Mouse (Mus musculus) myocyte (in vitro differentiated cells): ENCODE results near the gene Man1c1. TPM values are rescaled to one million over a fixed set of nuclear protein-coding genes. Genes with fewer than 3 reads are reported as not detected.

ENCODE experiments used
- H3K27me3 ChIP-seq: one replicate; pipeline ENCODE4 v1.6.1; 2011; ENCODE audit not compliant: control insufficient read depth, insufficient read depth, insufficient read length
- H3K36me3 ChIP-seq: one replicate; pipeline ENCODE4 v1.6.1; 2011; ENCODE audit not compliant: control insufficient read depth, insufficient read depth
- H3K4me2 ChIP-seq: one replicate; pipeline ENCODE4 v1.6.1; 2011; ENCODE audit warnings: low read depth, control low read depth
- H3K4me3 ChIP-seq: one replicate; pipeline ENCODE4 v1.5.1; 2011; ENCODE audit warnings: mild to moderate bottlenecking, control low read depth, moderate library complexity
- H3K79me2 ChIP-seq: one replicate; pipeline ENCODE4 v1.6.1; 2011; ENCODE audit not compliant: control insufficient read depth, insufficient read depth
- H3ac ChIP-seq: one replicate; pipeline ENCODE4 v1.6.1; 2011; ENCODE audit not compliant: control insufficient read depth, insufficient read length
- CEBPB ChIP-seq: IDR thresholded peaks from 2 replicates; pipeline ENCODE4 v1.6.1; 2011; ENCODE audit warnings: mild to moderate bottlenecking, moderate library complexity; ENCODE audit not compliant: poor library complexity, insufficient read depth, severe bottlenecking
- E2F4 ChIP-seq: IDR thresholded peaks from one replicate; pipeline ENCODE4 v1.6.1; 2011; ENCODE audit warnings: mild to moderate bottlenecking, control low read depth, moderate library complexity; ENCODE audit not compliant: insufficient read depth
- MAX ChIP-seq: IDR thresholded peaks from one replicate; pipeline ENCODE4 v1.6.1; 2011; ENCODE audit warnings: low read depth, mild to moderate bottlenecking, control low read depth
- MYOD1 ChIP-seq, 3 experiments: IDR thresholded peaks; one replicate each; pipeline ENCODE4 v1.6.1; 2011; ENCODE audit warnings: control low read depth in 2 of 3, low read depth in 2 of 3, mild to moderate bottlenecking in 2 of 3, moderate library complexity in 1 of 3; ENCODE audit not compliant: insufficient read length in 2 of 3, control insufficient read depth in 1 of 3
- MYOG ChIP-seq, 3 experiments: IDR thresholded peaks; one replicate each; pipeline ENCODE4 v1.6.1; 2011; ENCODE audit warnings: control low read depth in 2 of 3, low read depth in 2 of 3, mild to moderate bottlenecking in 2 of 3; ENCODE audit not compliant: insufficient read length in 2 of 3, control insufficient read depth in 1 of 3, insufficient read depth in 1 of 3
- POLR2A ChIP-seq: IDR thresholded peaks from one replicate; pipeline ENCODE4 v1.6.1; 2011; ENCODE audit warnings: low read depth, mild to moderate bottlenecking, control low read depth, moderate library complexity; ENCODE audit not compliant: insufficient read length
- POLR2AphosphoS2 ChIP-seq: IDR thresholded peaks from one replicate; pipeline ENCODE4 v1.6.1; 2011; ENCODE audit warnings: low read depth, control low read depth; ENCODE audit not compliant: insufficient read length
- REST ChIP-seq: IDR thresholded peaks from one replicate; pipeline ENCODE4 v1.6.1; 2011; ENCODE audit warnings: mild to moderate bottlenecking, control low read depth, moderate library complexity; ENCODE audit not compliant: insufficient read depth, insufficient read length
- SRF ChIP-seq: IDR thresholded peaks from one replicate; pipeline ENCODE4 v1.6.1; 2011; ENCODE audit warnings: low read depth; ENCODE audit not compliant: control insufficient read depth, insufficient read length
- TCF12 ChIP-seq: IDR thresholded peaks from one replicate; pipeline ENCODE4 v1.6.1; 2011; ENCODE audit warnings: mild to moderate bottlenecking, control low read depth; ENCODE audit not compliant: poor library complexity, insufficient read depth, severe bottlenecking
- TCF3 ChIP-seq: IDR thresholded peaks from one replicate; pipeline ENCODE4 v1.6.1; 2011; ENCODE audit warnings: low read depth, control low read depth; ENCODE audit not compliant: insufficient read length
- USF1 ChIP-seq: IDR thresholded peaks from one replicate; pipeline ENCODE4 v1.6.1; 2011; ENCODE audit warnings: low read depth, mild to moderate bottlenecking, control low read depth, moderate library complexity
- polyA plus RNA-seq: library from polyadenylated mRNA; unstranded; fragments of >200 nt; fragmentation: generic; extraction: Trizol; gene quantifications from one replicate; pipeline ENCODE4 v1.2.1, GENCODE M21; 2012; ENCODE audit warnings: missing spikeins

The Man1c1 gene
- polyA plus RNA-seq, 1 experiment, result 11.3 TPM

DNA sequence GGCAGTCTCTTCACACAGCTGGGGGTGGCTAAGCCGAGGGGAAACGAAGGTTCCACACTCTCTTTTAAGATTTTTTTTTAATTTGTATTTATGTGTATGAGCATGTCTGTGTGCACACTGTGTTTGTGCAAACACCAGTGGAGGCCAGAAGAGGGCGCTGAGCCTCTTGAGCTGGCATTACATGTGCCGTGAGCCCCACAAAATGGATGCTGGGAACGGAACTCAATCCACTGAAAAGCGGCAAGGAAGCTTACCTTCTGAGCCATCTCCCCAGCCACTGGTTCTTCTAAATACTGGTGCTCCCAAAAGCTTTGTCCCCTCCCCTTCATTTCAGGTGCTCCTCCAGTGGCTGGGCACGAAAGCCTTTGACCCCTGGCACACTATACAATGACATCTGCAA, 22.3 kb downstream of the Man1c1 start:
- Histone ChIP-seq H3K4me3 (no peak overlapping the region), H3K4me2 (no peak overlapping the region), H3K79me2 (peaks cover 15% of the 10 kb centered on the region), H3ac (no peak overlapping the region), H3K27me3 (no peaks in the 10 kb centered on the region), H3K36me3 (no peaks in the 10 kb centered on the region)
- TF ChIP-seq TCF3 (no peak), CEBPB (no peak), REST (no peak), E2F4 (no peak), MYOG (IDR thresholded peaks at IDR 0.05; ENCODE audit: control insufficient read depth in 1 of 3, insufficient read depth in 1 of 3, insufficient read length in 2 of 3, low read depth in 2 of 3) (no peak), USF1 (no peak), POLR2AphosphoS2 (no peak), SRF (no peak), POLR2A (no peak), TCF12 (no peak), MYOD1 (IDR thresholded peaks at IDR 0.05; ENCODE audit: control insufficient read depth in 1 of 3, insufficient read length in 2 of 3, low read depth in 2 of 3) (no peak), MAX (no peak)

GRCm38 (mm10) chr4:134677556-134678508, 26.3 kb downstream of the Man1c1 start:
- peaks cover 19% of the 10 kb centered on the region for H3K79me2 ChIP-seq
- H3K36me3 ChIP-seq, result no peaks in the 10 kb centered on the region
- no peaks in the 10 kb centered on the region for H3K27me3 ChIP-seq
- TF ChIP-seq TCF3 (no peak), REST (no peak), SRF (no peak), USF1 (no peak), CEBPB (no peak), MYOD1 (IDR thresholded peaks at IDR 0.05; ENCODE audit: control insufficient read depth in 1 of 3, insufficient read length in 2 of 3, low read depth in 2 of 3) (no peak), POLR2A (no peak), TCF12 (no peak), E2F4 (no peak), POLR2AphosphoS2 (no peak), MYOG (IDR thresholded peaks at IDR 0.05; ENCODE audit: control insufficient read depth in 1 of 3, insufficient read depth in 1 of 3, insufficient read length in 2 of 3, low read depth in 2 of 3) (no peak), MAX (no peak)
- H3K4me2 ChIP-seq, result no peak overlapping the region
- H3ac ChIP-seq, result no peak overlapping the region
- no peak overlapping the region for H3K4me3 ChIP-seq

DNA sequence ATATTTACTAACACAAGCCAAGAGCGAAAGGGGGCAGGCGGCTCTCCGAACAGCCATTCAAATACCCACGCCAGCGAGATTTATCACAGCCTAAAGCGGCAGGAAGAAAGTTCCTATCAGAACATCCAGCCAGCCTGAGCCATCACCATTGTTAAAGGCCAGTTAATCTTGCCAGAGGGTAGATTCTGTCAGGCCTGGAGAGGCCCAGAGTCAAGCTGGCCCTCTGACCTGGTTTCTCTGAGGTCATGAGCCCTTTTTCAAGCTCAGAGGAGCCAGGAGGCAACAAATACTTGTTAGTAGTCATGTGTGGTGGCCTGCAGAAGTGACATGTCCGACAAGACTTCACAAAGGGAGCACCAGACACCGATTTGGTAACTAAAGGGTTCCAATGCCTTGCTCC, 28.3 kb downstream of the Man1c1 start:
- no peaks in the 10 kb centered on the region for H3K27me3 ChIP-seq
- H3K4me3 ChIP-seq, result no peak overlapping the region
- no peak overlapping the region for H3K4me2 ChIP-seq
- H3K79me2 ChIP-seq, result peaks cover 19% of the 10 kb centered on the region
- no peaks in the 10 kb centered on the region for H3K36me3 ChIP-seq
- H3ac ChIP-seq, result no peak overlapping the region
- TF ChIP-seq POLR2AphosphoS2 (no peak), TCF3 (no peak), REST (no peak), TCF12 (no peak), MYOG (IDR thresholded peaks at IDR 0.05; ENCODE audit: control insufficient read depth in 1 of 3, insufficient read depth in 1 of 3, insufficient read length in 2 of 3, low read depth in 2 of 3) (no peak), E2F4 (no peak), POLR2A (no peak), USF1 (no peak), CEBPB (no peak), MAX (no peak), SRF (no peak), MYOD1 (IDR thresholded peaks at IDR 0.05; ENCODE audit: control insufficient read depth in 1 of 3, insufficient read length in 2 of 3, low read depth in 2 of 3) (no peak)

GRCm38 (mm10) chr4:134674970-134675369, 29.1 kb downstream of the Man1c1 start:
- no peak overlapping the region for H3ac ChIP-seq
- TF ChIP-seq SRF (no peak), MAX (no peak), POLR2A (no peak), POLR2AphosphoS2 (no peak), TCF3 (no peak), CEBPB (no peak), E2F4 (no peak), TCF12 (no peak), REST (no peak)
- no peaks in the 10 kb centered on the region for H3K36me3 ChIP-seq
- H3K27me3 ChIP-seq, result no peaks in the 10 kb centered on the region
- H3K4me2 ChIP-seq, result no peak overlapping the region
- H3K79me2 ChIP-seq, result peaks cover 17% of the 10 kb centered on the region
- no peak overlapping the region for H3K4me3 ChIP-seq
